Mouse (Mus musculus) forebrain, embryonic 14.5 days (tissue): ENCODE measurements around the gene Cfap61. TPM values are rescaled to one million over a fixed set of nuclear protein-coding genes. Genes with fewer than 3 reads are reported as not detected.

Experiments
- ATAC-seq: fragments of 200-750 bp; cut with Nextera tagmentation; 2 replicates; pipeline ENCODE4 v1.8.0; 2017; ENCODE audit warnings: mild to moderate bottlenecking, moderate library complexity
- DNase-seq: peaks from one replicate; pipeline ENCODE4 v3.0.0-alpha.2; 2015; ENCODE audit warnings: low spot score
- H3K27ac ChIP-seq: fragments of 300-500 bp; sonication (generic); 2 replicates; pipeline ENCODE4 v1.5.1; 2014; ENCODE audit warnings: low read depth, mild to moderate bottlenecking, control low read depth, low read length, moderate library complexity
- H3K27me3 ChIP-seq: fragments of 300-500 bp; sonication (generic); replicated peaks from 2 replicates; pipeline ENCODE4 v1.6.1; 2014; ENCODE audit warnings: low read length, control low read depth, mixed read lengths; ENCODE audit not compliant: control insufficient read depth, insufficient read depth
- H3K36me3 ChIP-seq: fragments of 300-500 bp; sonication (generic); 2 replicates; pipeline ENCODE4 v1.6.1; 2014; ENCODE audit warnings: low read length, control low read depth; ENCODE audit not compliant: control insufficient read depth, insufficient read depth
- H3K4me1 ChIP-seq: fragments of 300-500 bp; sonication (generic); 2 replicates; pipeline ENCODE4 v1.6.1; 2014; ENCODE audit warnings: antibody characterized with exemption, low read length, control low read depth; ENCODE audit not compliant: control insufficient read depth, insufficient read depth
- H3K4me2 ChIP-seq: fragments of 300-500 bp; sonication (generic); 2 replicates; pipeline ENCODE4 v1.6.1; 2014; ENCODE audit warnings: mild to moderate bottlenecking, control low read depth, low read length
- H3K4me3 ChIP-seq: fragments of 300-500 bp; sonication (generic); 2 replicates; pipeline ENCODE4 v1.5.1; 2014; ENCODE audit warnings: low read depth, low read length, control low read depth
- H3K9ac ChIP-seq: fragments of 300-500 bp; sonication (generic); 2 replicates; pipeline ENCODE4 v1.6.1; 2014; ENCODE audit warnings: mild to moderate bottlenecking, low read length, control low read depth, moderate library complexity
- H3K9me3 ChIP-seq: fragments of 300-500 bp; sonication (generic); replicated peaks from 2 replicates; pipeline ENCODE4 v1.6.1; 2016; ENCODE audit warnings: low read length, control low read depth, mixed read lengths; ENCODE audit not compliant: control insufficient read depth
- WGBS: fragments of 180-500 bp; shearing (Covaris S2); extraction: QIAGEN DNeasy Blood & Tissue Kit; methylation state at CpG from one replicate; pipeline ENCODE4 v1.1.7; 2014; 5-methylcytosine and 5-hydroxymethylcytosine counted together
- polyA plus RNA-seq: library from polyadenylated mRNA; unstranded; fragments of >200 nt; fragmentation: Nextera tagmentation; extraction: Ambion mirVana; gene quantifications from 2 replicates; pipeline ENCODE4 v1.2.1, GENCODE M21; 2014

Gene Cfap61
- polyA plus RNA-seq, 1 experiment from 2014 or later, result 2.5 TPM

- Histone ChIP-seq H3K4me1 (peaks cover 46% of the 10 kb centered on the region), H3K27me3 (peaks cover 4% of the 10 kb centered on the region; the same call in 1 of the 2 replicates)
Measured at GRCm38 (mm10) chr2:146216111-146217064, 281.8 kb downstream of the Cfap61 start.

GRCm38 (mm10) chr2:146217227-146217980 lies 282.8 kb downstream of the Cfap61 start:
- H3K4me2 ChIP-seq, result peak overlapping the region; percentile 45
- no peaks in the 10 kb centered on the region for H3K36me3 ChIP-seq
- H3K9ac ChIP-seq, result peak overlapping the region; percentile 59; the same call in 1 of the 2 replicates
- ATAC-seq, result peak; percentile 22
- WGBS, result under 1% methylated on average over 16 of the region's 16 CpGs
- H3K9me3 ChIP-seq, result no peaks in the 10 kb centered on the region
- H3K27me3 ChIP-seq, result peaks cover 4% of the 10 kb centered on the region; the same call in 1 of the 2 replicates
- peak overlapping the region; percentile 21; the same call in 1 of the 2 replicates for H3K4me3 ChIP-seq
- peak overlapping the region; percentile 83 for H3K27ac ChIP-seq
- DNase-seq, result peak; percentile 86
- H3K4me1 ChIP-seq, result peaks cover 46% of the 10 kb centered on the region

More at GRCm38 (mm10) chr2:146216111-146217064, 281.8 kb downstream of the Cfap61 start:
- 25% methylated on average over 14 of the region's 14 CpGs for WGBS
- DNase-seq (peak; percentile 51), ATAC-seq (no peak)
- H3K36me3 ChIP-seq, result no peaks in the 10 kb centered on the region
- no peaks in the 10 kb centered on the region for H3K9me3 ChIP-seq
- H3K4me2 ChIP-seq, result no peak overlapping the region
- H3K27ac ChIP-seq, result peak overlapping the region; percentile 83
- no peak overlapping the region for H3K4me3 ChIP-seq
- no peak overlapping the region for H3K9ac ChIP-seq

GRCm38 (mm10) chr2:146218161-146218691 lies 283.6 kb downstream of the Cfap61 start:
- WGBS, result under 1% methylated on average over 40 of the region's 40 CpGs
- no peaks in the 10 kb centered on the region for H3K36me3 ChIP-seq

GRCm38 (mm10) chr2:146218881-146219535 lies 284.4 kb downstream of the Cfap61 start:
- DNase-seq, result peak; percentile 45
- H3K4me2 ChIP-seq, result peak overlapping the region; percentile 45
- H3K36me3 ChIP-seq, result no peaks in the 10 kb centered on the region
- H3K4me3 ChIP-seq, result no peak overlapping the region
- no peak for ATAC-seq
- H3K9ac ChIP-seq, result peak overlapping the region; percentile 59
- H3K27ac ChIP-seq, result peak overlapping the region; percentile 83
- peaks cover 4% of the 10 kb centered on the region for H3K27me3 ChIP-seq
- no peaks in the 10 kb centered on the region for H3K9me3 ChIP-seq
- H3K4me1 ChIP-seq, result peaks cover 46% of the 10 kb centered on the region
- 4% methylated on average over 19 of the region's 19 CpGs for WGBS

More at GRCm38 (mm10) chr2:146218161-146218691, 283.6 kb downstream of the Cfap61 start:
- H3K4me2 ChIP-seq, result peak overlapping the region; percentile 45
- DNase-seq (peak; percentile 81), ATAC-seq (peak; percentile 25)
- H3K27me3 ChIP-seq, result peaks cover 4% of the 10 kb centered on the region; the same call in 1 of the 2 replicates
- H3K9me3 ChIP-seq, result no peaks in the 10 kb centered on the region
- H3K4me1 ChIP-seq, result peaks cover 46% of the 10 kb centered on the region
- H3K4me3 ChIP-seq, result peak overlapping the region; percentile 21
- peak overlapping the region; percentile 83 for H3K27ac ChIP-seq
- peak overlapping the region; percentile 59 for H3K9ac ChIP-seq

GRCm38 (mm10) chr2:146219791-146220190 lies 285.2 kb downstream of the Cfap61 start:
- Histone ChIP-seq H3K4me1 (peaks cover 43% of the 10 kb centered on the region), H3K9me3 (no peaks in the 10 kb centered on the region), H3K4me2 (peak overlapping the region; percentile 45), H3K36me3 (no peaks in the 10 kb centered on the region), H3K27me3 (peaks cover 4% of the 10 kb centered on the region), H3K27ac (peak overlapping the region; percentile 83; the same call in 1 of the 2 replicates), H3K4me3 (no peak overlapping the region), H3K9ac (no peak overlapping the region)
- DNase-seq (peak; percentile 66), ATAC-seq (no peak)
- 7% methylated on average over 11 of the region's 11 CpGs for WGBS

- Histone ChIP-seq H3K27me3 (peaks cover 4% of the 10 kb centered on the region), H3K4me3 (peak overlapping the region; percentile 93), H3K27ac (peak overlapping the region; percentile 98), H3K9ac (peak overlapping the region; percentile 99), H3K4me1 (peaks cover 46% of the 10 kb centered on the region), H3K36me3 (no peaks in the 10 kb centered on the region), H3K4me2 (peak overlapping the region; percentile 86), H3K9me3 (no peaks in the 10 kb centered on the region)
- DNase-seq (no peak), ATAC-seq (no peak)
- under 1% methylated on average over 24 of the region's 24 CpGs for WGBS
Measured at GRCm38 (mm10) chr2:146220591-146221075, 286.0 kb downstream of the Cfap61 start.

- H3K27ac ChIP-seq, result peak within 1 kb of the TSS; percentile 98
- peak within 1 kb of the TSS; percentile 86 for H3K4me2 ChIP-seq
- peak within 1 kb of the TSS; percentile 93 for H3K4me3 ChIP-seq
- no peaks in the 10 kb centered on the region for H3K9me3 ChIP-seq
- peaks cover 6% of the 10 kb centered on the region for H3K27me3 ChIP-seq
- no peaks in the 10 kb centered on the region for H3K36me3 ChIP-seq
- H3K4me1 ChIP-seq, result peaks cover 43% of the 10 kb centered on the region
- WGBS, result 1% methylated on average over 82 of the region's 86 CpGs
- peak; percentile 69 for ATAC-seq
- DNase-seq, result peak; percentile 94
- peak within 1 kb of the TSS; percentile 99 for H3K9ac ChIP-seq
Measured at GRCm38 (mm10) chr2:146221076-146221928, 286.7 kb downstream of the Cfap61 start, which contains the start of gene Insm1. Gene Insm1 (plus strand): TSS chr2:146221921.
